Mouse (Mus musculus) megakaryocyte, embryonic 14.5 days (primary cell): Measurements from ENCODE around the gene Fggy.

ENCODE experiments used
- FLI1 ChIP-seq: IDR thresholded peaks from 2 replicates; pipeline ENCODE4 v1.6.1; 2012; ENCODE audit warnings: low read length, inconsistent platforms, mixed read lengths
- GATA1 ChIP-seq: IDR thresholded peaks from 3 replicates; pipeline ENCODE4 v1.6.1; 2012; ENCODE audit warnings: mixed read lengths, low read length, inconsistent platforms, borderline replicate concordance

DNA sequence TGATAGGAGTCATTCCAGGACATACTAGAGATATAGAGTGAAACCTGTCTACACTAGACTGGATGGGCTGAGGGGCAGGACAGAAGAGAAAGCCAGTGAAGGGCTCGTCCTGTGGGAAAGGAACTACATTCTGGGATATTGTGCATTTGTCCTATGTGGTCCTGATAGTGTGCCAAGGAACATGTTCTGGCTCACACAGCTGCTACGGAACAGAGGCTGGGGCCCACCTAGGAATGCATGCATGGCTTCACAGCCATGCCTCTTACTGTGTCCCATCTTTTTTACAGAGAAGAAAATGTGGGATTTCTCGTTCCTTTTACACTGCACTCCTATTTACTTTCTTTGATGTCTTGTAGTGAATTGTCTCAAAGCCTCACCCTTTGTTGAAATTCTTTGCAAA, 80.8 kb downstream of the Fggy start:
- TF ChIP-seq GATA1: no peak
- no peak for TF ChIP-seq FLI1
